Mouse (Mus musculus): ENCODE results near the gene Tmem150a. TPM values are rescaled to one million over a fixed set of nuclear protein-coding genes. Genes with fewer than 3 reads are reported as not detected.
A peak's percentile ranks its signal among the peaks of the same experiment; 100 is the strongest.

Gene Tmem150a
- polyA plus RNA-seq, 1 experiment from 2014 or later: 16.0 TPM

- ATAC-seq (ENCODE audit: low FRiP score): no peak
- Histone ChIP-seq H3K27ac (no peak within 1 kb of the TSS), H3K36me3 (no peaks in the 10 kb centered on the region), H3K4me1 (replicated peaks) (peaks cover 10% of the 10 kb centered on the region), H3K9me3 (no peaks in the 10 kb centered on the region), H3K4me3 (no peak within 1 kb of the TSS), H3K9ac (no peak within 1 kb of the TSS), H3K27me3 (0 out of 2 replicates have a peak, but pooled peaks cover 2% of the 10 kb centered on the region), H3K4me2 (no peak within 1 kb of the TSS)
- WGBS: 76% methylated on average over 4 of the region's 4 CpGs
Observed at GRCm38 (mm10) chr6:72366844-72367443, 11.7 kb downstream of the Tmem150a start, which contains the start of gene Rnf181. Gene Rnf181 (minus strand): TSS chr6:72366956.

DNA sequence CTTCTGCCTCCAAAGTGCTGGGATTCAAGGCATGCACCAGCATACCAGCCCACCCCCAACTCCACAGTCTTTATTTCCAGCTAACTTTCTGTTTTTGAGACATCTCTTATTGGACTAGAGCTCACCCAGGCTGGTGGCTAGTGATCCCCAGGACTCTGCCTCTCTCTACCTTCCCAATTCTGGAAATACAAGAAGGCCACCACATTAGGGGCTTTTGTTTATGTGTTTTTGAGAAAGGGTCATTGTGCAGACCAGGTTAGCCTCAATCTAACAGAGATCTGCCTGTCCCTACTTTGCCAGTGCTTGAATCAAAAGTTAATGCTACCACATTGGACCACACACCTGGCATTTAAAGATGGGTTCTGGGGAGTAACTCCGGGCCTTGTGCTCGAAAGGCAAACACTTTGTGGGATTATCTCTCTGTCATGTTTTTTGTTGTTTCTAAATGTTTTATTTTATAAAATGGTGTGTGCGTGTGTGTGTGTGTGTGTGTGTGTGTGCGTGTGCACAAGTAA is 12.3 kb downstream of the Tmem150a start:
- Histone ChIP-seq H3K27ac (no peak overlapping the region), H3K27me3 (0 out of 2 replicates have a peak, but pooled peaks cover 2% of the 10 kb centered on the region), H3K36me3 (no peaks in the 10 kb centered on the region), H3K4me3 (no peak overlapping the region), H3K9ac (no peak overlapping the region), H3K9me3 (no peaks in the 10 kb centered on the region), H3K4me1 (replicated peaks) (peaks cover 10% of the 10 kb centered on the region), H3K4me2 (no peak overlapping the region)
- WGBS: 68% methylated on average over 4 of the region's 4 CpGs
- no peak for ATAC-seq (ENCODE audit: low FRiP score)

DNA sequence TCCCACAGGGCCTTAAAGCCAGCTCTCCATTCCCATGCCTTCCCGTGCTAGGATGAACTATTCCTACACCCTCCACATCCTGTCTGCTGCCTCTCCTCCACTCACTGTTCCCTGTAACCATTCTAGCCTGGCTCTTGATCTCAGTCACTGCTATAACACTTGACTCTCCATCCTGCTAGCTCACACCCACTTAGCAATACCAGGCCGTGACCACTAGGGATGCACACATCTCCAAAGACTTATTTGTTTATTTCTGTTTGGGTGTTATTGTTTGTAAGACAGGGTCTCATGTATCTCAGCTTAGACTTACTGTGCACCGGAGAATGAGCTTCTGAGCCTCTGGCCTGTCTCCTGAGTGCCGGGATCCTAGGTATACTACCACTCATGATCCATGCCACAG is 14.3 kb downstream of the Tmem150a start:
- ATAC-seq (ENCODE audit: low FRiP score): no peak
- 0 out of 2 replicates have a peak, but pooled peaks cover 2% of the 10 kb centered on the region for H3K27me3 ChIP-seq
- no peak overlapping the region for H3K4me2 ChIP-seq
- no peak overlapping the region for H3K4me3 ChIP-seq
- H3K36me3 ChIP-seq: no peaks in the 10 kb centered on the region
- WGBS: 89% methylated on average over 4 of the region's 4 CpGs
- H3K4me1 ChIP-seq (replicated peaks): 0 out of 2 replicates have a peak, but pooled peaks cover 4% of the 10 kb centered on the region
- H3K9me3 ChIP-seq: no peaks in the 10 kb centered on the region
- H3K27ac ChIP-seq: no peak overlapping the region
- no peak overlapping the region for H3K9ac ChIP-seq

- ATAC-seq (ENCODE audit: low FRiP score): no peak
- no peaks in the 10 kb centered on the region for H3K9me3 ChIP-seq
- WGBS: 82% methylated on average over 12 of the region's 12 CpGs
- H3K4me3 ChIP-seq: no peak overlapping the region
- no peak overlapping the region for H3K27ac ChIP-seq
- no peaks in the 10 kb centered on the region for H3K36me3 ChIP-seq
- H3K9ac ChIP-seq: no peak overlapping the region
- H3K4me1 ChIP-seq (replicated peaks): 0 out of 2 replicates have a peak, but pooled peaks cover 4% of the 10 kb centered on the region
- no peaks in the 10 kb centered on the region for H3K27me3 ChIP-seq
- H3K4me2 ChIP-seq: no peak overlapping the region
Observed at GRCm38 (mm10) chr6:72370091-72370490, 14.8 kb downstream of the Tmem150a start.

DNA sequence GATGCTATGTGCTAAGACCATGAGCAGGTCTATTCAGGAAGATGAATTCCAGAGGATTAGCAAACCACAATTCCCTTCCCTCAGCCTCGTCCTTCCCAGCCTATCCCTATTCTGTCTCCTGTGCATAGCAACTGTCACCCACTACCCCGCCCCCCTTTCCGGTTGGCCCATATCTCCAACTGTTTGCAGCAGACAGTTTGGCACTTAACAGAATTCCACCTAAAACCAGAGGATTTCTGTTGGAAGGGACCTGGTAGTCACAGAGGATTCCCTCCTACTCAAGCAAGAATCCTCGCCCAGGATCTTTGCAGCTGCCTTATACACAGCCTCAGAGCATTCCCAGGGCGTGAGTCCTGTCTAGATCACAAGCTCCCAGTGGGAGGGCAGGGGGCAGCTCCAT is 15.9 kb downstream of the Tmem150a start:
- Histone ChIP-seq H3K9ac (no peak overlapping the region), H3K9me3 (no peaks in the 10 kb centered on the region), H3K27me3 (no peaks in the 10 kb centered on the region), H3K36me3 (no peaks in the 10 kb centered on the region), H3K4me2 (no peak overlapping the region), H3K4me1 (replicated peaks) (0 out of 2 replicates have a peak, but pooled peaks cover 4% of the 10 kb centered on the region), H3K4me3 (no peak overlapping the region), H3K27ac (no peak overlapping the region)
- no peak for ATAC-seq (ENCODE audit: low FRiP score)
- 51% methylated on average over 5 of the region's 5 CpGs for WGBS

GRCm38 (mm10) chr6:72371571-72371970 is 16.3 kb downstream of the Tmem150a start:
- no peak overlapping the region for H3K4me3 ChIP-seq
- WGBS: 33% methylated on average over 1 of the region's 1 CpGs

DNA sequence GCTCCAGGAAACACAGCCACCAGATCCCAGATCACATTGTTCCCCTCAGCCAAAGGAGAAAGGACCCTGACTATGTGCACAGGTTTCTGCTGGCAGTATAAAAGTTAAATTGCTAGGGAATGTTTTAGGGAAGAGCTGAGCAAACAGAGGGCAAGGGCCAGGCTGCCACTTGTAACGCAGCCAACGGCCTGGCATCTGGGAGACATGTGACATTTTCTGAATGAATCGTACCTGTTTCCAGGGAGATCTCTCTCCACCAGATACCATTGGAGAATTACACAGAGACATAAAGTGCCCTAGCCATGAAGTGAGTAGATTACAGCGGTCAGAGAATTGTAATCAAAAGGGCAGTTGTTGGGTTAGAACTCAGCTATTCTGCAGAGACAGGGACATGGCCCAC is 17.9 kb downstream of the Tmem150a start:
- Histone ChIP-seq H3K27ac (no peak overlapping the region), H3K4me1 (replicated peaks) (0 out of 2 replicates have a peak, but pooled peaks cover 4% of the 10 kb centered on the region), H3K27me3 (no peaks in the 10 kb centered on the region), H3K4me2 (no peak overlapping the region), H3K9ac (no peak overlapping the region), H3K36me3 (no peaks in the 10 kb centered on the region), H3K4me3 (no peak overlapping the region), H3K9me3 (no peaks in the 10 kb centered on the region)
- WGBS: 90% methylated on average over 4 of the region's 4 CpGs
- no peak for ATAC-seq (ENCODE audit: low FRiP score)

More at GRCm38 (mm10) chr6:72371571-72371970, 16.3 kb downstream of the Tmem150a start:
- Histone ChIP-seq H3K9me3 (no peaks in the 10 kb centered on the region), H3K27ac (no peak overlapping the region), H3K4me1 (replicated peaks) (0 out of 2 replicates have a peak, but pooled peaks cover 4% of the 10 kb centered on the region), H3K27me3 (no peaks in the 10 kb centered on the region), H3K36me3 (no peaks in the 10 kb centered on the region), H3K4me2 (no peak overlapping the region), H3K9ac (no peak overlapping the region)
- ATAC-seq (ENCODE audit: low FRiP score): no peak

- ATAC-seq (ENCODE audit: low FRiP score): no peak
- Histone ChIP-seq H3K9me3 (no peaks in the 10 kb centered on the region), H3K27me3 (peaks cover 9% of the 10 kb centered on the region), H3K36me3 (no peaks in the 10 kb centered on the region), H3K27ac (no peak overlapping the region), H3K4me3 (no peak overlapping the region), H3K4me1 (replicated peaks) (0 out of 2 replicates have a peak, but pooled peaks cover 4% of the 10 kb centered on the region), H3K9ac (no peak overlapping the region), H3K4me2 (no peak overlapping the region)
- WGBS: 73% methylated on average over 7 of the region's 7 CpGs
Observed at GRCm38 (mm10) chr6:72374206-72374605, 19.0 kb downstream of the Tmem150a start.

DNA sequence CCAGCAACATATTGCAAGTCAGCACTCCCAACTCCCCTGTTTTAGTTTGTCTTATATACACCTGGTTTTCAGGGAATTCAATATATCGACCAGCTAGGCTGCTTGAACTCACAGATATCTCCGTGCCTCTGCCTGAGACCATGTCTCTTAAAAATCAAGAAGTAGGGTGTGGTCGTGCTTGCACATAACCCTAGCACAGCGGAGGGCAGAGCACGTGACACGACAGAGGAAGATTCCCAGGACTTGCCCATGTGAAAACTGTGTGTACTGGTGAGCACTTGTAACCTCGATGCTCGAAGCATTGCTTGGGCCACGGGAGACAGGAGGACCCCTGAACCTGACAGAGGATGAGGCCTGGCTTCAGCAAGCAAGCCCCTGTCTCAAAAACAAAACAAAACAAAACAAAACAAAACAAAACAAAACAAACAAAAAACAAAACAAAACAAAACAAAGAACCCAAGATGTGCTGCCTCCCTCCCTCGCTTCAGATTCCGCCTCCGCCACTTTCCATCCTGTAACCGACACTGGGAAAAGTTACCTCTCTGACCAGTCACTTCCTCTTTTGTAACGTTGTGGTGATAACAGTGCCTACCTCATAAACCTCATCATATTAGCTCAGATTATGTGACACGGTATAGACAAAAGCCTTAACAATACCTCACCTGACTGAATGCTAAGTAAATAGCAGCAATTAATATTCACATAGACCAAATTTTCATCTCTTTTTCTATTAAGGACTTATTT is 19.7 kb downstream of the Tmem150a start:
- WGBS: 85% methylated on average over 15 of the region's 15 CpGs
- Histone ChIP-seq H3K4me2 (no peak overlapping the region), H3K27ac (no peak overlapping the region), H3K4me1 (replicated peaks) (peaks cover 5% of the 10 kb centered on the region; the same call in 1 of the 2 replicates), H3K4me3 (no peak overlapping the region), H3K36me3 (no peaks in the 10 kb centered on the region), H3K9ac (no peak overlapping the region), H3K9me3 (no peaks in the 10 kb centered on the region), H3K27me3 (peaks cover 16% of the 10 kb centered on the region)
- ATAC-seq (ENCODE audit: low FRiP score): no peak

- no peaks in the 10 kb centered on the region for H3K9me3 ChIP-seq
- no peak overlapping the region for H3K27ac ChIP-seq
- no peaks in the 10 kb centered on the region for H3K36me3 ChIP-seq
- WGBS: 84% methylated on average over 8 of the region's 8 CpGs
- H3K4me1 ChIP-seq (replicated peaks): peaks cover 8% of the 10 kb centered on the region
- no peak overlapping the region for H3K4me2 ChIP-seq
- H3K9ac ChIP-seq: no peak overlapping the region
- no peak for ATAC-seq (ENCODE audit: low FRiP score)
- H3K27me3 ChIP-seq: peaks cover 34% of the 10 kb centered on the region
- no peak overlapping the region for H3K4me3 ChIP-seq
Observed at GRCm38 (mm10) chr6:72378510-72379234, 23.4 kb downstream of the Tmem150a start.

- 42% methylated on average over 7 of the region's 7 CpGs for WGBS
- Histone ChIP-seq H3K4me2 (peak overlapping the region; percentile 59), H3K4me1 (replicated peaks) (peaks cover 8% of the 10 kb centered on the region), H3K9me3 (no peaks in the 10 kb centered on the region), H3K27me3 (peaks cover 34% of the 10 kb centered on the region), H3K4me3 (peak overlapping the region; percentile 43; the same call in 1 of the 2 replicates), H3K9ac (peak overlapping the region; percentile 70; the same call in 1 of the 2 replicates), H3K27ac (no peak overlapping the region), H3K36me3 (no peaks in the 10 kb centered on the region)
- ATAC-seq (ENCODE audit: low FRiP score): no peak
Observed at GRCm38 (mm10) chr6:72379377-72380130, 24.3 kb downstream of the Tmem150a start.

All from hindbrain, embryonic 13.5 days (tissue).